Mouse (Mus musculus) right cerebral cortex, adult 18-20 months (tissue): Measurements from ENCODE around the gene Asic1.
"Not testable (repeated sequence)": the region's sequence is repeated elsewhere in the genome, so short reads cannot be mapped to it uniquely, and the experiment has no call there.

ENCODE experiments used
- DNase-seq: peaks from one replicate; pipeline ENCODE4 v3.0.0; 2022; ENCODE audit warnings: mixed read lengths

The Asic1 gene

GRCm38 (mm10) chr15:99723120-99723514 lies 52.9 kb downstream of the Asic1 start:
- DNase-seq = no peak

- DNase-seq = no peak
Measured at GRCm38 (mm10) chr15:99723515-99724291, 53.5 kb downstream of the Asic1 start.

- DNase-seq = peak; percentile 81
Measured at GRCm38 (mm10) chr15:99724292-99725021, 54.3 kb downstream of the Asic1 start.

GRCm38 (mm10) chr15:99725341-99726155 lies 55.4 kb downstream of the Asic1 start, which contains the start of gene Cox14:
Gene Cox14 (plus strand): TSS chr15:99725618.
- DNase-seq = peak; percentile 97

GRCm38 (mm10) chr15:99726549-99726948 lies 56.4 kb downstream of the Asic1 start:
- DNase-seq = no peak

- not testable (repeated sequence) for DNase-seq
Measured at GRCm38 (mm10) chr15:99727039-99727438, 56.9 kb downstream of the Asic1 start.

- DNase-seq = no peak
Measured at GRCm38 (mm10) chr15:99727525-99727924, 57.4 kb downstream of the Asic1 start.

- no peak for DNase-seq
Measured at GRCm38 (mm10) chr15:99728211-99728610, 58.0 kb downstream of the Asic1 start.

GRCm38 (mm10) chr15:99729056-99729783 lies 59.1 kb downstream of the Asic1 start:
- no peak for DNase-seq

GRCm38 (mm10) chr15:99731167-99731566 lies 61.0 kb downstream of the Asic1 start:
- DNase-seq = no peak

- no peak for DNase-seq
Measured at GRCm38 (mm10) chr15:99731678-99732077, 61.5 kb downstream of the Asic1 start.

GRCm38 (mm10) chr15:99733186-99733585 lies 63.0 kb downstream of the Asic1 start:
- no peak for DNase-seq

- peak; percentile 100 for DNase-seq
Measured at GRCm38 (mm10) chr15:99735631-99736030, 65.5 kb downstream of the Asic1 start.

GRCm38 (mm10) chr15:99736675-99737074 lies 66.5 kb downstream of the Asic1 start:
- DNase-seq = peak; percentile 44

GRCm38 (mm10) chr15:99740229-99740628 lies 70.1 kb downstream of the Asic1 start:
- no peak for DNase-seq
